Mouse (Mus musculus): ENCODE data around the gene Harbi1.

Gene Harbi1

DNA sequence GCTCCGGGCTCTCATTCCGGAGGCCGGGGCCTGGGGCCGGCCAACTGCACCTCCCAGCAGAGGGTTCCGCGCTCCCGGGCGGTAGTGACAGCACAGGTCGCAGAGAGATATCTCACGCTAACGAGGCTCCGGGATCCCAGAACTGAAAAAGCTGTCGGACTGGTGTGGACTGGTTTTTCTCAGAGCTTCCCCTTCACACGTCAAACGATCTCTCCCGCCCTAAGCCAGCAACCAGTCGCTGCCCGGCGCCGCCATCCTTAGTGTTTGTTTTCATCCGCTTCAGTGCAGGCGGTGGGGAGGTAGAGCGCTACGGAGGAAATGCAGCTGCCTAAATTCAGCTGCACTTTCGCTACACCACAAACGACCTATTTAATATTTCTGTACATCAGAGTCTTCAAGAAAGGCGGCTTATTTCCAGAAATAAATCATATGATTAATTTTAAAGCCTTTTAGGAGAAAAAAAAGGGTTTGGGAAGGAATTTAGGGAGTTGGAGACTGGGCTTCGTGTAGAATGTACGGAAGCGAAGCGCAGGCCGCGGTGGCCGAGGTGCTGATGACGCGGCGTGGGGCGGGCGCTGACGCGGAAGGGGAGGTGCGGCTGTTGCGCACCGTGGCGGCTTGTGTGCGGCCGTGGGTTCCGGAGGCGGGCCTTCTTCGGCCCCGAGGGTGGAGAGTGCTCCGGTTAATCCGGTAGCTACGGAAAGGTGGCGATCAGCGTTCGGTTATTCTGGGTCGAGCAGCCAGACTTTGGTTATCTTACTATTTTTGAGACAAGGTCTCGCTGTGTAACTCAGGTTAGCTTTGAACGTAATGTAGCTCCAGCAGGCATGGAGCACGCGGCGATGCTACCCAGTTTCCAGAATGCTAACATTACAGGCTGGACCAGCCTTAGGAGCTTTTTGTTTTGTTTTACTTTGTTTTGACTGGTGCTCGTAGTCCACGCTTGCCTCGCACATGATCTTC, at the start of gene Harbi1, which contains the start of gene Atg13:
Gene Harbi1 (plus strand): TSS at position 581 of the 963 bp plus-strand sequence.
Gene Atg13 (minus strand): TSS at position 305 of the 963 bp plus-strand sequence.
- in situ Hi-C loops (cut with MboI, MseI), result loop anchor here (10.0 kb wide), 1 partner anchor 724 kb away; the partner anchor contains the start of gene Cry2

GRCm38 (mm10) chr2:91660981-91661380, 49.7 kb upstream of the Harbi1 start:
- in situ Hi-C loops (cut with MboI, MseI), result no loop called here

GRCm38 (mm10) chr2:91664780-91665179, 45.9 kb upstream of the Harbi1 start:
- in situ Hi-C loops (cut with MboI, MseI), result no loop called here

- in situ Hi-C loops (cut with MboI, MseI), result no loop called here
Measured at GRCm38 (mm10) chr2:91666386-91666910, 44.2 kb upstream of the Harbi1 start.

- in situ Hi-C loops (cut with MboI, MseI), result no loop called here
Measured at GRCm38 (mm10) chr2:91667747-91668146, 42.9 kb upstream of the Harbi1 start.

DNA sequence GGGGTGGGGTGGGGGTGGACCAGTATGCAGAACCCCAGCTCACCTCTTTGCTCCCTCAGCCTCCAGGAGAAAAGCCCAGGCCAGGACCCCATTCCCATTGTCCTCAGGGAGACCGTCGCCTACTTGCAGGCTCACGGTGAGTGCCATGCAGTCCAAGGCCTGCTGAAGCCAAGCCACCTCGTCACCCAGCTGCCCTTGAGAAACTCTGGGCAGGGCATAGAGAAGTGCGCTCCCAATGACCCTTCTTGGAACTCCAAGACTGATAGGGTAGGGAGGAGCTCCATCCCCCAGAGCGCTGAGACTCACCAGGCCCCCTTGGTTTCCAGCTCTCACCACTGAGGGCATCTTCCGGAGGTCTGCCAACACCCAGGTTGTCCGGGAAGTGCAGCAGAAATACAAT, 41.3 kb upstream of the Harbi1 start:
- in situ Hi-C loops (cut with MboI, MseI), result no loop called here

DNA sequence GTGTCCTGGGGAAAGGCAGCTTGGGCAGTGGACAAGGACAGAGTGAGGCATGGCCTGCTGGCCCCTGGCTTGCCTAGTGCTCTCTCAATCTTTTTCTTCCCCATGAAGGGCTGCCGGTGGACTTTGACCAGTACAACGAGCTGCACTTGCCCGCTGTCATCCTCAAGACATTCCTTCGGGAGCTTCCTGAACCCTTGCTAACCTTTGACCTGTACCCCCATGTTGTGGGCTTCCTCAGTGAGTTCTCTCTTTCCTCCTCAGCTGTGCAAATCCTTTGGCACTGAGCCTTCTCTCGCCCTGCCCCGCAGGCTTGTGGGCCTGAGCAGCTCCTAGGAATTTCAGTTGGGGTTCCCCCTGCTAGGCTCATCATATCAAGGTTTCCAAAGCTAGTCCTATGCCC, 40.6 kb upstream of the Harbi1 start:
- in situ Hi-C loops (cut with MboI, MseI), result no loop called here

GRCm38 (mm10) chr2:91673587-91673986, 37.1 kb upstream of the Harbi1 start:
- in situ Hi-C loops (cut with MboI, MseI), result no loop called here

- in situ Hi-C loops (cut with MboI, MseI), result no loop called here
Measured at GRCm38 (mm10) chr2:91674895-91675294, 35.8 kb upstream of the Harbi1 start.

DNA sequence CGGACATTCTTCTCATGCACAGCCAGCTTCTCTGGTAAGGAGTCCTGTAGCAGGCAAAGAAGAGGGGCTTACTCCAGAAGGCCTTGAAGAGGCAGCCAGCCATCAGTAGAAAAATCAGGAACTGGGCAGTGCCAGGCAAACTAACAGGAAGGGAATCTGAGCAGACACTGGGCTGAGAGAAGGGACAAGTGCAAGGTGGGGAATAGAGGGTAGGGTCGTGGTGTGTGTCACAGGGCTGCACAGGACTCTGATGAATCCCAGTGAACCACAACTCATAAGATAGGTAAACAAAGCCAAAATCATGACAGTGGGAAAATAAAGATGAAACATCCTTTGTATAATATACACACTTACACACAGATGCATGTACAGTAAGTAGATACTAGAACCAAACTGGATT, 34.2 kb upstream of the Harbi1 start:
- in situ Hi-C loops (cut with MboI, MseI), result no loop called here

DNA sequence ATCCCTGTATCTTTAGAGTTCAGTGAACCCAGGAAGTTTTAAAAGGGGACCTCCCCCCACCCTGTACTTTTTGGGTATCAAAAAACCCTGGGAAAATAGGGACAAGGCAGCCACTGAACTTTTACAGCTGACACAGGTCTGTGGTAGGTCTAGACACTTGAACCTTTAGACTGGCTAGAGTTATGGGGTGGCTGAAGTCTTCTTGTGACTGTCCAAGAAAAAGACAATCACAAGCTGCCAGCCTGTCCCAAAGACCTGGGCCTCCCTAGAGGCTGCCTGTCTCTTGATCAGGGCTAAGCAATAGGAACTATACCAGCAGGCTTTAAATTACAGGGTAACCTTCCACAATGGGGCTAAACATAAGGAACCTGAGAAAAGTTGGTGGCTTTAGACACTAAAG, 33.7 kb upstream of the Harbi1 start:
- in situ Hi-C loops (cut with MboI, MseI), result no loop called here

DNA sequence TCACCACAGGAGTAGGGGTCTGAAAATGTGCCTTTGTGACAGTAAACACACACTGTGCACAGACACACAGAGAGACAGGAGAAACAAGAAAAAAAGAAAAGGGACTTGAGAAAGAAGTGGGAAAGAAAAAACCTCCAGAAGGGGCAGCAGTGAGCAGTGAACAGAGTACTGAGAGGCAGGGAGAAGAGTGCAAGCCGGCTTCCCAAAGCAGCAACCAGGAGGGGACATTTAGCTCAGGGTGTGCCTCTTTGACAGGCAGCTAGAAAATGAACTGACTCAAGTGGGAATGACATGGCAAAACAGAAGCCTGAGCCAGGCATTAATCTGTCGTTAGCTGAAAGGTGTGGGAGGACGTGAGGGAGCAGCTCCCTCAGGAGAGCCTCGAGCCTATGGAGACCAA, 27.8 kb upstream of the Harbi1 start:
- in situ Hi-C loops (cut with MboI, MseI), result no loop called here

GRCm38 (mm10) chr2:91683919-91684318, 26.7 kb upstream of the Harbi1 start:
- in situ Hi-C loops (cut with MboI, MseI), result no loop called here

DNA sequence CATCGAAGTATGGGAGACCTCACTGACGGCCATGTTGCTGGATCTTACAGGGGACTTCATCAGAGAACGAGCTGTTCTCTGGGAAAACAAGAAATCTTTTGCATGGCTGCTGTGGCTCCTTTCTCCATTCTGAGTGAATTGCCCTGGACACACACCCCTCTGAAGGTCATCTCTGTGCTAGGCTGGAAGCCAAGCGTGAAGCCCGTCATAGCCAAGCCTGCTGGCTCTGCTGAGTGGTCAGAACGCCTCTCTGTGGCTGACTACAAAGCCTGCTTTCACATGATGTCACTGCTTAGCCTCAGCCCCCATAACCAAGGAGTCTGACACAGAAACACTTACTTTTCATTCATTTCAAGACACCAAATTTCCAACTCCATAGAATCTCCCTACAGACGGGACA, 21.2 kb upstream of the Harbi1 start:
- in situ Hi-C loops (cut with MboI, MseI), result no loop called here

GRCm38 (mm10) chr2:91695436-91696224, 15.0 kb upstream of the Harbi1 start:
- in situ Hi-C loops (cut with MboI, MseI), result loop anchor here (5.0 kb wide), 1 partner anchor 618 kb away; no protein-coding TSS in a partner anchor

GRCm38 (mm10) chr2:91696225-91696590, 14.4 kb upstream of the Harbi1 start:
- in situ Hi-C loops (cut with MboI, MseI), result loop anchor here (5.0 kb wide), 1 partner anchor 619 kb away; no protein-coding TSS in a partner anchor

DNA sequence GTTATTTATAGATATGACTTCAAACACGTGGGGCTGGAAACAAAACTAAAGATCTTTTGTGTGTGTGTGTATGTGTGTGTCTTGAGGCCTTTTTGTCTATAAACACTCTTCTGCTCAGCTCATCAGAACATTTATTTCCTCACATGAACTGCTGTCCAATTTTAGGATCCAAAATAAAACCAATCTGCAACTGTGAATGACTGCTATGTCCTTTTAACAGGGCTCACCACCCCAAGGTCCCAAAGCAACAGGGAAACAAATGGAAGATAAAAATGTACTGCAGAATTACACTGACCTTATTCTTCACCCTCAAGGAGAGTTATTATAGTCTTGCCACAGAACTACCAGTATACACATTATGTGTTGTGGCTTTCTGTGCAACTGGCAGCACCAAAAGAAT, 11.4 kb upstream of the Harbi1 start:
- in situ Hi-C loops (cut with MboI, MseI), result loop anchor here (5.0 kb wide), 1 partner anchor 622 kb away; no protein-coding TSS in a partner anchor

DNA sequence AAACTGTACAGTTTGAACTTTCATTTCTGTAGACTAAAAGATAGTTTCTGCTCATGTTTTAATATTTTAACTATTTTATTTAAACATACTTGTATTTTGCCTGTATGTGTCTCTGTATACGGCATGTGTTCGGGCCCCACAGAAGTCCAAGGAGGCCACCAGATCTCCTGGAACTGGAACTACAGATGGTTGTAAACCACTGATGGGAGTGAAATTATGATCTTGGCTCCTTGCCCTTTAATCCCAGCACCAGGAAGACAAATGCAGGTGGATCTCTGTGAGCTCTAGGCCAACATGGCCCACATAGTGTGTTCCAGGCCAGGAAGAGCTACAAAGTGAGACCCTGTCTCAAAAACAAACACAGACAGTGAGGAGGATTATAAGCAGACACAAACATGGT, 9.3 kb upstream of the Harbi1 start:
- in situ Hi-C loops (cut with MboI, MseI), result no loop called here

DNA sequence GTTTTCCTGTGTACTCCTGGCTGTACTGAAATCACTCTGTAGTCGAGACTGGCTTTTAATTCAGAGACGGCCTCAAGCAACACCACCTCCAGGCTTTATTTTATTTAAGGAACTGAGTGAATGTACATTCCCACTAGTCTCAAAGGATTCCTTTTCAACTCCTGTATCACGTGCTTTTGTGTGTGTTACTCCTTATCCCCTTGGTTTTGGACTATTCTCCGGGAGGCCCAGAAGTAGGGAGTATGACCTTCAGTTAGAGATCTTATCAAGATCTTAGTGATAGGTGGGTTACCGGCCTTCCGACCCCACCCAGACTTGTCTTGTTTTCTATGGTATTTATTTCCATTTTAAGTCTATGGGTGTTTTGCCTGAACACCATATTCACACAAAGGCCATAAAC, 4.9 kb upstream of the Harbi1 start:
- in situ Hi-C loops (cut with MboI, MseI), result no loop called here

GRCm38 (mm10) chr2:91706456-91706855, 4.2 kb upstream of the Harbi1 start:
- in situ Hi-C loops (cut with MboI, MseI), result no loop called here

- in situ Hi-C loops (cut with MboI, MseI), result no loop called here
Measured at GRCm38 (mm10) chr2:91708361-91708760, 2.3 kb upstream of the Harbi1 start.
